Mouse (Mus musculus) gastrocnemius, postnatal 36 days (tissue): ENCODE measurements around the gene Stmn1. TPM values are rescaled to one million over a fixed set of nuclear protein-coding genes. Genes with fewer than 3 reads are reported as not detected.

Experiments
- DNase-seq, 2 experiments: peaks; one replicate each; pipeline ENCODE4 v3.0.0; 2022
- intact Hi-C: fragments of 180-260 bp; cut with DNase I; formaldehyde crosslinking; loops from one replicate; pipeline ENCODE4 v1.15.1; 2025
- long read RNA-seq, 2 experiments: library from polyadenylated mRNA; stranded (forward); transcript quantifications; one replicate each; pipeline ENCODE4 v2.0.0; 2021
- total RNA-seq, 2 experiments: library from RNA; stranded (reverse); gene quantifications; 2 replicates each; pipeline ENCODE4 v1.2.3; 2021

Gene Stmn1
- total RNA-seq = 1 to 10 TPM; 8.0 TPM
- long read RNA-seq, experiment 1, partial matches to known transcripts = 0 of 5 reads
- long read RNA-seq, experiment 1, other reads (novel, unspliced or antisense) = 1 of 5 reads
- long read RNA-seq, experiment 2, transcript Stmn1-201 (5 exons, 1,060 nt) = major isoform, 5 of 6 reads
- long read RNA-seq, experiment 2, partial matches to known transcripts = 0 of 6 reads
- long read RNA-seq, experiment 2, other reads (novel, unspliced or antisense) = 1 of 6 reads

- peak; percentile 85 to 87 for DNase-seq
- intact Hi-C loops = loop anchor here (2.0 kb wide), 1 partner anchor 71 kb away; the partner anchor contains the start of gene Pafah2
Measured at GRCm38 (mm10) chr4:134468215-134468575, at the start of gene Stmn1. Gene Stmn1 (plus strand): TSS chr4:134468320.

- intact Hi-C loops = no loop called here
- no peak for DNase-seq
Measured at GRCm38 (mm10) chr4:134421971-134422370, 46.1 kb upstream of the Stmn1 start.

- intact Hi-C loops = no loop called here
- DNase-seq = no peak
Measured at GRCm38 (mm10) chr4:134423949-134424348, 44.2 kb upstream of the Stmn1 start.

- no peak for DNase-seq
- intact Hi-C loops = no loop called here
Measured at GRCm38 (mm10) chr4:134425088-134425487, 43.0 kb upstream of the Stmn1 start.

- intact Hi-C loops = no loop called here
- no peak for DNase-seq
Measured at GRCm38 (mm10) chr4:134430381-134431004, 37.6 kb upstream of the Stmn1 start.

- intact Hi-C loops = no loop called here
- DNase-seq = no peak
Measured at GRCm38 (mm10) chr4:134432686-134433360, 35.3 kb upstream of the Stmn1 start.

GRCm38 (mm10) chr4:134436185-134436584 lies 31.9 kb upstream of the Stmn1 start:
- no peak for DNase-seq
- intact Hi-C loops = no loop called here

GRCm38 (mm10) chr4:134436659-134437058 lies 31.5 kb upstream of the Stmn1 start:
- intact Hi-C loops = no loop called here
- DNase-seq = no peak

- intact Hi-C loops = no loop called here
- no peak for DNase-seq
Measured at GRCm38 (mm10) chr4:134439119-134439518, 29.0 kb upstream of the Stmn1 start.

GRCm38 (mm10) chr4:134439919-134440318 lies 28.2 kb upstream of the Stmn1 start:
- intact Hi-C loops = no loop called here
- no peak for DNase-seq

GRCm38 (mm10) chr4:134442216-134442615 lies 25.9 kb upstream of the Stmn1 start:
- no peak for DNase-seq
- intact Hi-C loops = no loop called here

GRCm38 (mm10) chr4:134443589-134443988 lies 24.5 kb upstream of the Stmn1 start:
- no peak for DNase-seq
- intact Hi-C loops = no loop called here

GRCm38 (mm10) chr4:134444949-134445348 lies 23.2 kb upstream of the Stmn1 start:
- intact Hi-C loops = no loop called here
- DNase-seq = no peak

- intact Hi-C loops = no loop called here
- DNase-seq = no peak
Measured at GRCm38 (mm10) chr4:134445489-134445888, 22.6 kb upstream of the Stmn1 start.

- intact Hi-C loops = no loop called here
- DNase-seq = no peak
Measured at GRCm38 (mm10) chr4:134447966-134448365, 20.2 kb upstream of the Stmn1 start.

GRCm38 (mm10) chr4:134449595-134450391 lies 18.3 kb upstream of the Stmn1 start:
- no peak for DNase-seq
- intact Hi-C loops = no loop called here

- intact Hi-C loops = no loop called here
- DNase-seq = no peak
Measured at GRCm38 (mm10) chr4:134450392-134451195, 17.5 kb upstream of the Stmn1 start.

GRCm38 (mm10) chr4:134451484-134451883 lies 16.6 kb upstream of the Stmn1 start:
- no peak for DNase-seq
- intact Hi-C loops = no loop called here

- no peak for DNase-seq
- intact Hi-C loops = no loop called here
Measured at GRCm38 (mm10) chr4:134453619-134454400, 14.3 kb upstream of the Stmn1 start.
